Mouse (Mus musculus): ENCODE data around the gene Gm5891. TPM values are rescaled to one million over a fixed set of nuclear protein-coding genes. Genes with fewer than 3 reads are reported as not detected.
"Not testable (repeated sequence)": the region's sequence is repeated elsewhere in the genome, so short reads cannot be mapped to it uniquely, and the experiment has no call there.

The Gm5891 gene
- polyA plus RNA-seq (2015; fragmentation: Nextera tagmentation; extraction: Ambion mirVana): not detected in 2 replicates

- not testable (repeated sequence) for ATAC-seq (ENCODE audit: low read depth); H3K27ac ChIP-seq (replicated peaks); H3K36me3 ChIP-seq; H3K4me2 ChIP-seq; H3K9me3 ChIP-seq; H3K4me1 ChIP-seq (replicated peaks); H3K4me3 ChIP-seq; H3K27me3 ChIP-seq; H3K9ac ChIP-seq
- WGBS: no CpG with 5 or more reads among the region's 1 CpGs
These were observed at the start of gene Gm5891 for GRCm38 (mm10) chr7:21921191-21921590. Gm5891 (minus strand) TSS chr7:21921291.

Other genes starting within 250 kb of the Gm5891 start
- gene Gm4175, start 159.8 kb downstream of the Gm5891 start, polyA plus RNA-seq (2015; fragmentation: Nextera tagmentation; extraction: Ambion mirVana): not detected in 2 replicates
- not detected in 2 replicates for gene Gm4177, start 124.6 kb downstream of the Gm5891 start, polyA plus RNA-seq (2015; fragmentation: Nextera tagmentation; extraction: Ambion mirVana)
- not detected in 2 replicates for gene Vmn1r135, start 88.9 kb downstream of the Gm5891 start, polyA plus RNA-seq (2015; fragmentation: Nextera tagmentation; extraction: Ambion mirVana)
- not detected in 2 replicates for gene Gm5725, start 77.0 kb downstream of the Gm5891 start, polyA plus RNA-seq (2015; fragmentation: Nextera tagmentation; extraction: Ambion mirVana)
- gene Vmn1r137, start 73.3 kb upstream of the Gm5891 start, polyA plus RNA-seq (2015; fragmentation: Nextera tagmentation; extraction: Ambion mirVana): not detected in 2 replicates
- not detected in 2 replicates for gene Vmn1r138, start 107.6 kb upstream of the Gm5891 start, polyA plus RNA-seq (2015; fragmentation: Nextera tagmentation; extraction: Ambion mirVana)
- gene Gm6176, start 135.0 kb upstream of the Gm5891 start, polyA plus RNA-seq (2015; fragmentation: Nextera tagmentation; extraction: Ambion mirVana): not detected in 2 replicates
- gene Vmn1r139, start 147.8 kb upstream of the Gm5891 start, polyA plus RNA-seq (2015; fragmentation: Nextera tagmentation; extraction: Ambion mirVana): not detected in 2 replicates
- gene Gm16451, start 197.0 kb upstream of the Gm5891 start, polyA plus RNA-seq (2015; fragmentation: Nextera tagmentation; extraction: Ambion mirVana): not detected in 2 replicates
- not detected in 2 replicates for gene Gm10666, start 213.4 kb upstream of the Gm5891 start, polyA plus RNA-seq (2015; fragmentation: Nextera tagmentation; extraction: Ambion mirVana)
- gene Vmn1r142, start 242.7 kb upstream of the Gm5891 start, polyA plus RNA-seq (2015; fragmentation: Nextera tagmentation; extraction: Ambion mirVana): not detected in 2 replicates

Measured in neural tube, embryonic 13.5 days (tissue).